Mouse (Mus musculus): ENCODE measurements around the gene BC024063. TPM values are rescaled to one million over a fixed set of nuclear protein-coding genes. Genes with fewer than 3 reads are reported as not detected.

The BC024063 gene
- 4.0 TPM in 2 replicates for polyA plus RNA-seq (2015; fragmentation: Nextera tagmentation; extraction: Ambion mirVana)

DNA sequence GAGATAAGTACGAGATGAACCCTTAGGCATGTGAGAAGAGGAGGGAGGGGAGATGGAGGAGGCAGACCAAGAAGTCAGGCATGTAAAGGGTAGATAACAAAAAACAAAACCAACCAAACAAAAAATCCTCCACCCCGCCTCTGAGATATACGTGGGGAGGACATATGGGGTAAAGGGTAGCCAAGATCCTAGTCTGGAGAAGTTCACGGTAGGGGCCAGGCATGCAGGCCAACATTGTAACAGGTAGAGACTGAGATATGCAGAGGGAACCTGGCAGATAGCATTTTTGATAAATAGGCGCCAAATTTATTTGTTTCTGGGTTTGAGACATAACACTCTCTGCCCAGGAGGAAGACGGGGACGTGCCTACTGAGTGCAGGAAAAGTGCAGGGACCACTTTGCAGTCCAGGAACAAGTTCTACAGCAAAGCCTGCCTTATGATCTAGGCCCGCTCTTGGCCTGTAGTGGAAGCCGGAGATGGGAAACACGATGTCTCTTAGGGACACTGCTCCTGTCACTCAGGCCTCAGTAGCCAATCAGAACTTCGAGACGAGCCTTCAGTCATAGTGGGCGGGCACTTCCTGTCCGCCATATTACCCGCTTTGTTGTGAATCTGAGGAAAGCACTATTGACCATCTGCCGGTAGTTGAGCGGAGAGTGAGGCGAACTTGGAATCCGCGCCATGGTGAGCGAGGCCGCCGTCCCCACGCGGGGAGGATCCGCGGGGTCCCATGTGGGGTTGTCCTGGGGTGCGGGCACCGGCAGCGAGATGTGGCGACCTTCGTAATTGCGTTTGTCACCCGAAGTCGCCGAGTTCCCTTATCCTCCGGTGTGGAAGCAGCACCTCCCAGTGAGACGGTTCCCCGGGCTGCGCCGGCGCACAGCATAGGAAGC, at the start of gene BC024063:
Gene BC024063, plus strand, starts transcription at position 626 of the 894 bp plus-strand sequence.

DNA sequence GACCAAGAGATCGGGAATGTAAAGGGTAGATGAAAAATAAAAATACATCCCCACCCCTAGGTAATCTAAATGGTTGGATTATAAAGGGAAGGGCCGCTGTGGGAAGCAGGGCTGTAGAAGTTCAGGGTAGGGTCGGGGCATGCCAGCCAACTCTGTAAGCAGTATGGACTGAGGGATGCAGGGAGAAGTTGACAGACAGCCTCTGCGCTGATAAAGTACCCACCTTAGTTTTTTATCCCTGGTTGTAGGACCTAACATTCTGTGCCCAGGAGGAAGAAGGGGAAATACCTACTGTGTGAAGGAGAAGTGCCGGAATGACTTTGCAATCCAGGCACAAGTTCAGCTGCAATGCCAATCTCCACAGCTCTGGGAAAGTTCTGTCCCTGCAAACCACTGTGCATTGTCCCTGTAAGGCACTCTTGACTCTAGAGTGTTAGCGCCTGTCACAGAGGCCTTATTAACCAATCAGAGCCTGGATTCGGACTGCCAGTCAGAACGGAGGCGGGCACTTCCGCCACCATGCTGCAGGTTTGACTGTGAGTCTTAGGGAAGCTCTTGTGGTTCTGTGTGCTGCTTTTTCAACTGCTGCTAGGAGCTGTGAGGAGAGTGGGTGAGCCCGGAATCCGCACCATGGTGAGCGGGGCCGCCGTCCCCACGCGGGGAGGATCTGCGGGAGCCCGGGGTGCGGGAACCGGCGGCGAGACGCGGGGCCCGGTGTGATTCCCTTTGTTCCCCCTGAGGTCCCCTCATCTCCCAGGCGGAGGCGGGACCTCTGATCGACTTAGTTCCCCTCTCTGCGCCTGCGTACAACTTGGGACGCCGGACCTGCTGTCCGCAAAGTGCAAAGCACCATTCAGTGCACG, 35.3 kb upstream of the BC024063 start, which contains the start of gene Zfp873:
Gene Zfp873, plus strand, starts transcription at position 527 of the 863 bp plus-strand sequence.

GRCm38 (mm10) chr10:82127850-82128401, 44.8 kb downstream of the BC024063 start, which contains the start of gene AU041133:
Gene AU041133 (plus strand): TSS chr10:82128013.

Other genes starting within 250 kb of the BC024063 start
- 6.7 and 6.9 TPM in 2 replicates for gene Gm32687, start 219.4 kb upstream of the BC024063 start, polyA plus RNA-seq (2015; fragmentation: Nextera tagmentation; extraction: Ambion mirVana)
- 3.3 and 4.1 TPM in 2 replicates for gene Zfp781, start 152.9 kb upstream of the BC024063 start, polyA plus RNA-seq (2015; fragmentation: Nextera tagmentation; extraction: Ambion mirVana)
- gene Zfp873, start 35.2 kb upstream of the BC024063 start, polyA plus RNA-seq (2015; fragmentation: Nextera tagmentation; extraction: Ambion mirVana): 8.3 and 8.8 TPM in 2 replicates
- 9.1 and 10.3 TPM in 2 replicates for gene AU041133, start 44.7 kb downstream of the BC024063 start, polyA plus RNA-seq (2015; fragmentation: Nextera tagmentation; extraction: Ambion mirVana)
- 35.3 and 36.8 TPM in 2 replicates for gene Zfp938, start 157.9 kb downstream of the BC024063 start, polyA plus RNA-seq (2015; fragmentation: Nextera tagmentation; extraction: Ambion mirVana)
- gene 4932415D10Rik, start 233.2 kb downstream of the BC024063 start, polyA plus RNA-seq (2015; fragmentation: Nextera tagmentation; extraction: Ambion mirVana): not detected in 2 replicates

Measured in neural tube, postnatal 0 days (tissue).